Mouse (Mus musculus) forebrain, postnatal 0 days (tissue): ENCODE data around the gene Rilp. TPM values are rescaled to one million over a fixed set of nuclear protein-coding genes. Genes with fewer than 3 reads are reported as not detected.

Experiments
- ATAC-seq: fragments of 200-750 bp; cut with Nextera tagmentation; 2 replicates; pipeline ENCODE4 v1.8.0; 2017; ENCODE audit warnings: mild to moderate bottlenecking, moderate library complexity
- DNase-seq: peaks from one replicate; pipeline ENCODE4 v3.0.0-alpha.2; 2015
- H3K27ac ChIP-seq: fragments of 300-500 bp; sonication (generic); 2 replicates; pipeline ENCODE4 v1.5.1; 2014; ENCODE audit warnings: low read depth, mild to moderate bottlenecking, antibody characterized with exemption, low read length, moderate library complexity, mixed read lengths
- H3K27me3 ChIP-seq: fragments of 300-500 bp; sonication (generic); 2 replicates; pipeline ENCODE4 v1.6.1; 2014; ENCODE audit warnings: mild to moderate bottlenecking, low read length, mixed read lengths; ENCODE audit not compliant: insufficient read depth
- H3K36me3 ChIP-seq: fragments of 300-500 bp; sonication (generic); 2 replicates; pipeline ENCODE4 v1.6.1; 2014; ENCODE audit warnings: mild to moderate bottlenecking, moderate library complexity; ENCODE audit not compliant: insufficient read depth
- H3K4me1 ChIP-seq: fragments of 300-500 bp; sonication (generic); 2 replicates; pipeline ENCODE4 v1.6.1; 2014; ENCODE audit warnings: antibody characterized with exemption; ENCODE audit not compliant: insufficient read depth
- H3K4me2 ChIP-seq: fragments of 300-500 bp; sonication (generic); 2 replicates; pipeline ENCODE4 v1.6.1; 2014; ENCODE audit warnings: low read depth, mild to moderate bottlenecking, moderate library complexity
- H3K4me3 ChIP-seq: fragments of 300-500 bp; sonication (generic); 2 replicates; pipeline ENCODE4 v1.5.1; 2014; ENCODE audit warnings: low read depth, low read length, mixed read lengths
- H3K9ac ChIP-seq: fragments of 300-500 bp; sonication (generic); 2 replicates; pipeline ENCODE4 v1.6.1; 2014; ENCODE audit warnings: mild to moderate bottlenecking
- H3K9me3 ChIP-seq: fragments of 300-500 bp; sonication (generic); 2 replicates; pipeline ENCODE4 v1.6.1; 2016; ENCODE audit warnings: low read length
- CTCF ChIP-seq: sonication (generic); IDR thresholded peaks from 2 replicates; pipeline ENCODE4 v1.5.1; 2016; ENCODE audit warnings: antibody characterized with exemption, control low read depth, low read depth
- WGBS: fragments of 180-500 bp; shearing (Covaris S2); extraction: QIAGEN DNeasy Blood & Tissue Kit; methylation state at CpG from one replicate; pipeline ENCODE4 v1.1.7; 2014; 5-methylcytosine and 5-hydroxymethylcytosine counted together
- microRNA counts: library from miRNA; unstranded; fragments of <30 nt; microRNA quantifications from one replicate; lab custom pipeline; 2015
- microRNA-seq, 2 experiments: library from miRNA; unstranded; fragments of <30 nt; microRNA quantifications; one replicate each; pipeline ENCODE4; 2016
- polyA plus RNA-seq: library from polyadenylated mRNA; unstranded; fragments of >200 nt; fragmentation: Nextera tagmentation; extraction: Ambion mirVana; gene quantifications from 2 replicates; pipeline ENCODE4 v1.2.1, GENCODE M21; 2015
- total RNA-seq: library from RNA; depleted of rRNA; stranded (reverse); fragments of >200 nt; gene quantifications from 2 replicates; pipeline ENCODE4 v1.2.3, GENCODE M21; 2014; rRNA removed

Rilp gene
- total and polyA plus RNA-seq, 2 experiments from 2014 or later = 0.67 to 4.9 TPM

- H3K36me3 ChIP-seq = peaks cover 24% of the 10 kb centered on the region
- H3K4me1 ChIP-seq = no peaks in the 10 kb centered on the region
- ATAC-seq (no peak), DNase-seq (no peak)
- H3K4me3 ChIP-seq = no peak overlapping the region
- H3K9ac ChIP-seq = no peak overlapping the region
- H3K4me2 ChIP-seq = no peak overlapping the region
- H3K9me3 ChIP-seq = no peaks in the 10 kb centered on the region
- H3K27ac ChIP-seq = no peak overlapping the region
- 77% methylated on average over 14 of the region's 14 CpGs for WGBS
- TF ChIP-seq CTCF = no peak
- no peaks in the 10 kb centered on the region for H3K27me3 ChIP-seq
Measured at GRCm38 (mm10) chr11:75560530-75561409, 50.9 kb downstream of the Rilp start.

DNA sequence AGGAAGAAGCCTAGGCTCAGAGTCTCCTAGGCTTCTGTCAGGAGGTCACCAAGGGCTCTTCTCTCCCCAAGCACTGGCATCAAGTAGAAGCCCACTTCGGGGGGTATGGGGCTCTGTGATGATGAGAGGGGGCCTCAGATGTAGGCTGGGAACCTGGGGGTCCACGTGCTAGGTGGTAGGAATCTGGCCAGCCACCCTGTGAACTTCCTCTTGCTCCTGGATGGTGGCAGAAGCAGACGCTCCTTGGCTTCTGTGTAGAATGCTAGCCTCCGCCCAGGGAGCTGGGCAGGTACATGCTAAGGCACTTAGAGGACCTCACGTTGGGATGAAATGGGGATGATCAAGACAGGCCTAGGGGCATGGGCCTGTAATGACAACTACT is 51.5 kb downstream of the Rilp start:
- ATAC-seq = no peak
- 85% methylated on average over 5 of the region's 5 CpGs for WGBS

More for the DNA sequence above, 51.5 kb downstream of the Rilp start:
- no peak for TF ChIP-seq CTCF
- DNase-seq = no peak
- peaks cover 27% of the 10 kb centered on the region for H3K36me3 ChIP-seq
- no peaks in the 10 kb centered on the region for H3K9me3 ChIP-seq
- H3K4me2 ChIP-seq = no peak overlapping the region
- no peak overlapping the region for H3K9ac ChIP-seq
- no peaks in the 10 kb centered on the region for H3K27me3 ChIP-seq
- no peaks in the 10 kb centered on the region for H3K4me1 ChIP-seq
- no peak overlapping the region for H3K27ac ChIP-seq
- no peak overlapping the region for H3K4me3 ChIP-seq

MicroRNAs encoded within 50 kb of the gene (microRNA counts, 519-probe panel; counts per million panel counts)
- 6,545 counts per million, percentile 86 among the panel's probes with 10 or more counts for microRNA mmu-miR-22 (lab: Ali Mortazavi, UCI)

Small RNAs within 50 kb of the gene (microRNA-seq; reads per million reads assigned to microRNA genes)
- gene Mir22 (10,902 to 11,316 reads per million in 2 experiments), gene Mir3971 (0 reads per million in 2 experiments)

Other genes starting within 250 kb of the Rilp start
- gene Rpa1, start 161.8 kb upstream of the Rilp start, total RNA-seq = 41.6 and 58.5 TPM in 2 replicates
- 50.1 and 54.1 TPM in 2 replicates for gene Rpa1, start 161.8 kb upstream of the Rilp start, polyA plus RNA-seq
- 20.8 and 28.8 TPM in 2 replicates for gene Smyd4, start 161.7 kb upstream of the Rilp start, total RNA-seq
- 13.9 and 21.5 TPM in 2 replicates for gene Smyd4, start 161.7 kb upstream of the Rilp start, polyA plus RNA-seq
- gene Serpinf1, start 87.4 kb upstream of the Rilp start, total RNA-seq = 43.0 and 53.3 TPM in 2 replicates
- 44.6 and 57.7 TPM in 2 replicates for gene Serpinf1, start 87.4 kb upstream of the Rilp start, polyA plus RNA-seq
- 0.24 TPM in 1 of 2 replicates, not detected in the other for gene Serpinf2, start 70.5 kb upstream of the Rilp start, total RNA-seq
- not detected in 2 replicates for gene Serpinf2, start 70.5 kb upstream of the Rilp start, polyA plus RNA-seq
- 15.8 and 15.9 TPM in 2 replicates for gene Wdr81, start 55.4 kb upstream of the Rilp start, total RNA-seq
- 4.2 and 4.9 TPM in 2 replicates for gene Wdr81, start 55.4 kb upstream of the Rilp start, polyA plus RNA-seq
- gene Tlcd2, start 48.4 kb upstream of the Rilp start, total RNA-seq = 0.31 and 1.4 TPM in 2 replicates
- 0.79 and 1.2 TPM in 2 replicates for gene Tlcd2, start 48.4 kb upstream of the Rilp start, polyA plus RNA-seq
- 89.0 and 120 TPM in 2 replicates for gene Prpf8, start 23.3 kb upstream of the Rilp start, total RNA-seq
- gene Prpf8, start 23.3 kb upstream of the Rilp start, polyA plus RNA-seq = 25.6 and 27.9 TPM in 2 replicates
- 4.0 and 4.5 TPM in 2 replicates for gene Scarf1, start 3.4 kb downstream of the Rilp start, total RNA-seq
- 3.1 and 3.5 TPM in 2 replicates for gene Scarf1, start 3.4 kb downstream of the Rilp start, polyA plus RNA-seq
- gene Slc43a2, start 21.6 kb downstream of the Rilp start, total RNA-seq = 16.5 and 24.0 TPM in 2 replicates
- gene Slc43a2, start 21.6 kb downstream of the Rilp start, polyA plus RNA-seq = 10.4 and 14.1 TPM in 2 replicates
- 83.0 and 95.7 TPM in 2 replicates for gene Pitpna, start 78.0 kb downstream of the Rilp start, total RNA-seq
- gene Pitpna, start 78.0 kb downstream of the Rilp start, polyA plus RNA-seq = 85.8 and 101 TPM in 2 replicates
- 52.4 and 57.4 TPM in 2 replicates for gene Inpp5k, start 120.9 kb downstream of the Rilp start, total RNA-seq
- gene Inpp5k, start 120.9 kb downstream of the Rilp start, polyA plus RNA-seq = 50.2 and 50.7 TPM in 2 replicates
- 17.5 and 21.0 TPM in 2 replicates for gene Myo1c, start 140.4 kb downstream of the Rilp start, total RNA-seq
- gene Myo1c, start 140.4 kb downstream of the Rilp start, polyA plus RNA-seq = 6.5 and 8.2 TPM in 2 replicates
- 88.7 and 89.8 TPM in 2 replicates for gene Crk, start 169.2 kb downstream of the Rilp start, total RNA-seq
- gene Crk, start 169.2 kb downstream of the Rilp start, polyA plus RNA-seq = 90.9 and 93.4 TPM in 2 replicates
- 309 and 330 TPM in 2 replicates for gene Ywhae, start 222.8 kb downstream of the Rilp start, total RNA-seq
- 1,517 and 1,700 TPM in 2 replicates for gene Ywhae, start 222.8 kb downstream of the Rilp start, polyA plus RNA-seq